Mouse (Mus musculus): ENCODE measurements around the gene Ift122.

Gene Ift122

GRCm38 (mm10) chr6:115958445-115958844 is 105.2 kb downstream of the Ift122 start:
- Histone ChIP-seq H3K27me3 (ENCODE audit: insufficient read depth, low read length) (peaks cover 50% of the 10 kb centered on the region), H3K4me1 (replicated peaks; ENCODE audit: low read depth, low read length) (peaks cover 31% of the 10 kb centered on the region), H3K4me3 (replicated peaks; ENCODE audit: low read length) (no peak overlapping the region), H3K36me3 (ENCODE audit: insufficient read depth, low read length) (no peaks in the 10 kb centered on the region), H3K9me3 (ENCODE audit: low read length) (no peaks in the 10 kb centered on the region)
- TF ChIP-seq POU5F1 (IDR thresholded peaks at IDR 0.05; ENCODE audit: borderline replicate concordance, low read length), result no peak
- TF ChIP-seq NANOG (IDR thresholded peaks at IDR 0.05; ENCODE audit: borderline replicate concordance, low read length), result no peak
- no peak for TF ChIP-seq CTCF (conservative IDR thresholded peaks at IDR 0.05; ENCODE audit: low read length)

GRCm38 (mm10) chr6:115959151-115959691 is 106.0 kb downstream of the Ift122 start:
- H3K4me1 ChIP-seq (replicated peaks; ENCODE audit: low read depth, low read length), result peaks cover 38% of the 10 kb centered on the region
- peaks cover 58% of the 10 kb centered on the region for H3K27me3 ChIP-seq (ENCODE audit: insufficient read depth, low read length)
- TF ChIP-seq POU5F1 (IDR thresholded peaks at IDR 0.05; ENCODE audit: borderline replicate concordance, low read length) (no peak), NANOG (IDR thresholded peaks at IDR 0.05; ENCODE audit: borderline replicate concordance, low read length) (no peak), CTCF (conservative IDR thresholded peaks at IDR 0.05; ENCODE audit: low read length) (no peak)
- H3K4me3 ChIP-seq (replicated peaks; ENCODE audit: low read length), result no peak overlapping the region
- H3K9me3 ChIP-seq (ENCODE audit: low read length), result no peaks in the 10 kb centered on the region
- H3K36me3 ChIP-seq (ENCODE audit: insufficient read depth, low read length), result no peaks in the 10 kb centered on the region

GRCm38 (mm10) chr6:115960322-115960721 is 107.1 kb downstream of the Ift122 start:
- Histone ChIP-seq H3K36me3 (ENCODE audit: insufficient read depth, low read length) (no peaks in the 10 kb centered on the region), H3K9me3 (ENCODE audit: low read length) (no peaks in the 10 kb centered on the region), H3K4me3 (replicated peaks; ENCODE audit: low read length) (no peak overlapping the region), H3K27me3 (ENCODE audit: insufficient read depth, low read length) (peaks cover 61% of the 10 kb centered on the region), H3K4me1 (replicated peaks; ENCODE audit: low read depth, low read length) (peaks cover 38% of the 10 kb centered on the region)
- no peak for TF ChIP-seq POU5F1 (IDR thresholded peaks at IDR 0.05; ENCODE audit: borderline replicate concordance, low read length)
- TF ChIP-seq NANOG (IDR thresholded peaks at IDR 0.05; ENCODE audit: borderline replicate concordance, low read length), result no peak
- no peak for TF ChIP-seq CTCF (conservative IDR thresholded peaks at IDR 0.05; ENCODE audit: low read length)

- Histone ChIP-seq H3K4me3 (replicated peaks; ENCODE audit: low read length) (no peak overlapping the region), H3K4me1 (replicated peaks; ENCODE audit: low read depth, low read length) (peaks cover 43% of the 10 kb centered on the region), H3K9me3 (ENCODE audit: low read length) (no peaks in the 10 kb centered on the region), H3K27me3 (ENCODE audit: insufficient read depth, low read length) (peaks cover 52% of the 10 kb centered on the region), H3K36me3 (ENCODE audit: insufficient read depth, low read length) (no peaks in the 10 kb centered on the region)
- no peak for TF ChIP-seq NANOG (IDR thresholded peaks at IDR 0.05; ENCODE audit: borderline replicate concordance, low read length)
- TF ChIP-seq CTCF (conservative IDR thresholded peaks at IDR 0.05; ENCODE audit: low read length), result no peak
- TF ChIP-seq POU5F1 (IDR thresholded peaks at IDR 0.05; ENCODE audit: borderline replicate concordance, low read length), result no peak
These were observed 108.5 kb downstream of the Ift122 start for GRCm38 (mm10) chr6:115961743-115962142.

- H3K36me3 ChIP-seq (ENCODE audit: insufficient read depth, low read length), result no peaks in the 10 kb centered on the region
- peak; percentile 88 for TF ChIP-seq CTCF (conservative IDR thresholded peaks at IDR 0.05; ENCODE audit: low read length)
- no peak for TF ChIP-seq POU5F1 (IDR thresholded peaks at IDR 0.05; ENCODE audit: borderline replicate concordance, low read length)
- H3K9me3 ChIP-seq (ENCODE audit: low read length), result no peaks in the 10 kb centered on the region
- peaks cover 39% of the 10 kb centered on the region for H3K4me1 ChIP-seq (replicated peaks; ENCODE audit: low read depth, low read length)
- no peak overlapping the region for H3K4me3 ChIP-seq (replicated peaks; ENCODE audit: low read length)
- peaks cover 54% of the 10 kb centered on the region for H3K27me3 ChIP-seq (ENCODE audit: insufficient read depth, low read length)
These were observed 109.3 kb downstream of the Ift122 start for GRCm38 (mm10) chr6:115962439-115963085.

- TF ChIP-seq CTCF (conservative IDR thresholded peaks at IDR 0.05; ENCODE audit: low read length) (no peak), POU5F1 (IDR thresholded peaks at IDR 0.05; ENCODE audit: borderline replicate concordance, low read length) (no peak), NANOG (IDR thresholded peaks at IDR 0.05; ENCODE audit: borderline replicate concordance, low read length) (no peak)
- H3K27me3 ChIP-seq (ENCODE audit: insufficient read depth, low read length), result peaks cover 55% of the 10 kb centered on the region
These were observed 110.4 kb downstream of the Ift122 start for GRCm38 (mm10) chr6:115963656-115964055.

GRCm38 (mm10) chr6:115966227-115966966 is 113.1 kb downstream of the Ift122 start:
- H3K36me3 ChIP-seq (ENCODE audit: insufficient read depth, low read length), result no peaks in the 10 kb centered on the region
- TF ChIP-seq CTCF (conservative IDR thresholded peaks at IDR 0.05; ENCODE audit: low read length) (no peak), NANOG (IDR thresholded peaks at IDR 0.05; ENCODE audit: borderline replicate concordance, low read length) (no peak), POU5F1 (IDR thresholded peaks at IDR 0.05; ENCODE audit: borderline replicate concordance, low read length) (no peak)
- H3K4me1 ChIP-seq (replicated peaks; ENCODE audit: low read depth, low read length), result peaks cover 31% of the 10 kb centered on the region
- peaks cover 44% of the 10 kb centered on the region for H3K27me3 ChIP-seq (ENCODE audit: insufficient read depth, low read length)
- no peaks in the 10 kb centered on the region for H3K9me3 ChIP-seq (ENCODE audit: low read length)
- no peak overlapping the region for H3K4me3 ChIP-seq (replicated peaks; ENCODE audit: low read length)

More at GRCm38 (mm10) chr6:115963656-115964055, 110.4 kb downstream of the Ift122 start:
- no peaks in the 10 kb centered on the region for H3K36me3 ChIP-seq (ENCODE audit: insufficient read depth, low read length)
- H3K9me3 ChIP-seq (ENCODE audit: low read length), result no peaks in the 10 kb centered on the region
- peak overlapping the region; percentile 43 for H3K4me3 ChIP-seq (replicated peaks; ENCODE audit: low read length)
- H3K4me1 ChIP-seq (replicated peaks; ENCODE audit: low read depth, low read length), result peaks cover 31% of the 10 kb centered on the region

- Histone ChIP-seq H3K9me3 (ENCODE audit: low read length) (no peaks in the 10 kb centered on the region), H3K4me1 (replicated peaks; ENCODE audit: low read depth, low read length) (peaks cover 25% of the 10 kb centered on the region), H3K36me3 (ENCODE audit: insufficient read depth, low read length) (no peaks in the 10 kb centered on the region), H3K4me3 (replicated peaks; ENCODE audit: low read length) (no peak overlapping the region), H3K27me3 (ENCODE audit: insufficient read depth, low read length) (peaks cover 37% of the 10 kb centered on the region)
- TF ChIP-seq NANOG (IDR thresholded peaks at IDR 0.05; ENCODE audit: borderline replicate concordance, low read length) (no peak), CTCF (conservative IDR thresholded peaks at IDR 0.05; ENCODE audit: low read length) (no peak), POU5F1 (IDR thresholded peaks at IDR 0.05; ENCODE audit: borderline replicate concordance, low read length) (no peak)
These were observed 114.1 kb downstream of the Ift122 start for GRCm38 (mm10) chr6:115967291-115967880.
